Mouse (Mus musculus): ENCODE measurements around the gene Phf11c. TPM values are rescaled to one million over a fixed set of nuclear protein-coding genes. Genes with fewer than 3 reads are reported as not detected.

The Phf11c gene
- 1.5 TPM for polyA plus RNA-seq (2014; fragmentation: Illumina TruSeq; extraction: RNeasy Lipid Tissue Mini Kit (QIAGEN cat#74804); ENCODE audit: low read depth, low replicate concordance)

DNA sequence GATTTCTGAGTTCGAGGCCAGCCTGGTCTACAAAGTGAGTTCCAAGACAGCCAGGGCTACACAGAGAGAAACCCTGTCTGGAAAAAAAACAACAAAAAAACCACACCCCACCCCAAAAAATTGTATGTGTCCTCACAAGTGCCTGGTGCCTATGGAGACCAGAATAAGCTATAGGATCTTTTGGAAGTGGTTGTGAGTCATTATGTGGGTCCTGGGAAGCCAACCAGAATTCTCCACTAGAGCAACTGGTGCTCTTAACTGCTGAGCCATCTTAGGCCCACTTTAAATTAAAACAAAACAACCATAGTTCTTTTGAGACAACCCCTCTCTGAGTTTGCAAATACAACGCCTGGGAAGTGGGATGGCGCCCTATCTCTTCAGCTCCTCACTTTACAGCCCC, at the start of gene Phf11c:
TSS of gene Phf11c (minus strand) at position 101 of the 400 bp plus-strand sequence.

DNA sequence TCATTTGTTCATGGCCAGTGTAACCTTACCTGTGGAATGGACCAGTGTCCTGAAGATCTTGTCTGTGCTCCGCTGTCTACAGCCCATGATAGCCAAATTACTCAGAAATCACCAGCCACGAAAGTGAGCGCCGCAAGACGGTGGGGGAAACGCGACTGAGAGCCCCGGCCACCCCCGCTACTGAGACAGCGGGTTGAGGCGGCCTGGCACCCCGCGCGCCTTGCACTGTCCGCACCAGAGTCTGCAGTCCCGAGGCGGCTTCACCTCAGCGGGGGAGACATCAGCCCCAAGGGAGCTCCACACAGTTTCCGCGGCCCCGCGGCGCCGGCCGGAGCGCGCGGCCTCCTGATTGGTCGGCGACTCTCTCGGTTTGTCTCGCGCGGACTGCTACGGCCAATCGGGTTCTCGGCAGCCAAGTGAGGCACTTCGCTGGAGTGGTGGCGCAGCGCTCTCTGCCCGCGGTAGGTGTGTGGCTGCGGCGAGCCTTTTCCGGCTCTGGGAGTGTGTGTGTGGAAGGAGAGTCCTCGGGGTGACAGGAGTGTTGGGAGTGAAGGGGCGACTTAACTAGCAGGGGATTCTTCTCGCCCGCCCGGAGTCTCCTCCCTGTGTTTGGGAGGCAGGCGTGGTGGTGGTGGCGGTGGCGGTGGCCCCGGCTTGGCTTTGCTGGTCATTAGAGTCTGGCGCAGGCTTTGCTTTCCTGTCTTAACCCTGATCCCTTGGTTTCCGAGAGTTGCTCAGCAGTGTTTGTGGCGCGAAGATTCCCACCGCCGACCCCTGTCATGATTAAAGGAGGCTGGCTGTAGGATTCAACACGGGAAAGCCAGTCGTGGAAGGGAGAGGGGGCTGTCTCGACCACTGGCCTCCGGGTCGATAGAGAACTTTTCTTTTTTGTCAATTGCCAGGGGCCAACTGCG, 45.6 kb upstream of the Phf11c start, which contains the start of the genes Setdb2 and Cab39l:
TSS of gene Setdb2 (minus strand) at position 327 of the 914 bp plus-strand sequence.
TSS of gene Cab39l (plus strand) at position 415 of the 914 bp plus-strand sequence.

DNA sequence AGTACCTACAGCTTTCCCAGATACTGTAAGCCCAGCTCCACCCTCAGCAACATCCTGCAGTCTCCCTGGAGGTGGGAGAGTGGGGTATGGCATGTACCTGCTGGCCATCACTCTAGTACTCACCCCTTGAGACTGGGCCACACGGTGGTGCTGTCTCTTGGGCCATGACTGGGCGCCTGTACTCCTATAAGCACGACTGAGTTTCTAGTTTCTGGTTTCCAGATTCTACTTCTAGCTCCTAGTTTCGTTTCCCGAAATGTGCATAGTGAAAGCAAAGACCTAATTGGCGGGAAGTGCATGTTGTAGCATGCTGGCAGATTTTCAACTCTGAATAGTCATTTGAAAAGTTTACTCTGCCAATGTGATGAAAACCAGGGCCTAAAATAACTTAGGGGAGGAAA, 29.9 kb downstream of the Phf11c start, which contains the start of gene Phf11d:
TSS of gene Phf11d (minus strand) at position 227 of the 401 bp plus-strand sequence.

DNA sequence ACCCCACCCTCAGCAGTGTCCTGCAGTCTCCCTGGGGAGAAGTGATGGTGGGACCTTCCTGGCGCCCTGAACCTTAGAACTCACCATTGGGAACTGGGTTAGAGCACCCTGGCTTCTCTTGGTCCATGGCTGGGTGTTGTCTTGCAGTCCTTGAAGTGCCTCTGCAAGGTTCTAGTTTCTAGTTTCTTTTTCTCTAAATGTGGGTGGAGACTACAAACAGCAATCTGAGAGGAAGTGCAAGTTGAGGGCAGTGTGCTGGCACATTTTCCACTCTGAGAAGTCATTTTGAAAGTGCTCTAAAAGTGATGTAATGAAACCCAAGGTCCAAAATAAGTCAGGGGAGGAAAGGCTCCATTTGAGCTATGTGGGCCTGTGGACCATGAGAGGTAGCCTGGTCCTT, 54.0 kb downstream of the Phf11c start, which contains the start of gene Phf11b:
TSS of gene Phf11b (minus strand) at position 163 of the 400 bp plus-strand sequence.

Other genes starting within 250 kb of the Phf11c start
- not detected for gene Gm5142, start 216.6 kb downstream of the Phf11c start, polyA plus RNA-seq (2014; fragmentation: Illumina TruSeq; extraction: RNeasy Lipid Tissue Mini Kit (QIAGEN cat#74804); ENCODE audit: low read depth, low replicate concordance)
- gene Rcbtb1, start 194.2 kb downstream of the Phf11c start, polyA plus RNA-seq (2014; fragmentation: Illumina TruSeq; extraction: RNeasy Lipid Tissue Mini Kit (QIAGEN cat#74804); ENCODE audit: low read depth, low replicate concordance): 48.8 TPM
- gene Gm6904, start 135.2 kb downstream of the Phf11c start, polyA plus RNA-seq (2014; fragmentation: Illumina TruSeq; extraction: RNeasy Lipid Tissue Mini Kit (QIAGEN cat#74804); ENCODE audit: low read depth, low replicate concordance): not detected
- 1.0 TPM for gene Phf11a, start 97.9 kb downstream of the Phf11c start, polyA plus RNA-seq (2014; fragmentation: Illumina TruSeq; extraction: RNeasy Lipid Tissue Mini Kit (QIAGEN cat#74804); ENCODE audit: low read depth, low replicate concordance)
- gene Phf11b, start 54.0 kb downstream of the Phf11c start, polyA plus RNA-seq (2014; fragmentation: Illumina TruSeq; extraction: RNeasy Lipid Tissue Mini Kit (QIAGEN cat#74804); ENCODE audit: low read depth, low replicate concordance): 8.6 TPM
- 14.4 TPM for gene Phf11d, start 29.9 kb downstream of the Phf11c start, polyA plus RNA-seq (2014; fragmentation: Illumina TruSeq; extraction: RNeasy Lipid Tissue Mini Kit (QIAGEN cat#74804); ENCODE audit: low read depth, low replicate concordance)
- 17.4 TPM for gene Setdb2, start 45.5 kb upstream of the Phf11c start, polyA plus RNA-seq (2014; fragmentation: Illumina TruSeq; extraction: RNeasy Lipid Tissue Mini Kit (QIAGEN cat#74804); ENCODE audit: low read depth, low replicate concordance)
- 209 TPM for gene Cab39l, start 45.6 kb upstream of the Phf11c start, polyA plus RNA-seq (2014; fragmentation: Illumina TruSeq; extraction: RNeasy Lipid Tissue Mini Kit (QIAGEN cat#74804); ENCODE audit: low read depth, low replicate concordance)
- gene Cdadc1, start 202.6 kb upstream of the Phf11c start, polyA plus RNA-seq (2014; fragmentation: Illumina TruSeq; extraction: RNeasy Lipid Tissue Mini Kit (QIAGEN cat#74804); ENCODE audit: low read depth, low replicate concordance): 107 TPM
- 2.2 TPM for gene Shisa2, start 229.9 kb upstream of the Phf11c start, polyA plus RNA-seq (2014; fragmentation: Illumina TruSeq; extraction: RNeasy Lipid Tissue Mini Kit (QIAGEN cat#74804); ENCODE audit: low read depth, low replicate concordance)

Measured in kidney, adult 10 weeks (tissue).